Mouse (Mus musculus): ENCODE measurements around the gene Tspan32.

GRCm38 (mm10) chr7:143034519-143035450 lies 29.9 kb downstream of the Tspan32 start:
- TF ChIP-seq CTCF (IDR thresholded peaks at IDR 0.05; ENCODE audit: borderline replicate concordance, insufficient read depth, low read depth, low read length) (no peak), POLR2A (IDR thresholded peaks at IDR 0.05; ENCODE audit: borderline replicate concordance, insufficient read depth, low read length) (no peak)
